Comparison of ENCODE assay signal across 7 mouse cellular contexts in the genomic region with DNA sequence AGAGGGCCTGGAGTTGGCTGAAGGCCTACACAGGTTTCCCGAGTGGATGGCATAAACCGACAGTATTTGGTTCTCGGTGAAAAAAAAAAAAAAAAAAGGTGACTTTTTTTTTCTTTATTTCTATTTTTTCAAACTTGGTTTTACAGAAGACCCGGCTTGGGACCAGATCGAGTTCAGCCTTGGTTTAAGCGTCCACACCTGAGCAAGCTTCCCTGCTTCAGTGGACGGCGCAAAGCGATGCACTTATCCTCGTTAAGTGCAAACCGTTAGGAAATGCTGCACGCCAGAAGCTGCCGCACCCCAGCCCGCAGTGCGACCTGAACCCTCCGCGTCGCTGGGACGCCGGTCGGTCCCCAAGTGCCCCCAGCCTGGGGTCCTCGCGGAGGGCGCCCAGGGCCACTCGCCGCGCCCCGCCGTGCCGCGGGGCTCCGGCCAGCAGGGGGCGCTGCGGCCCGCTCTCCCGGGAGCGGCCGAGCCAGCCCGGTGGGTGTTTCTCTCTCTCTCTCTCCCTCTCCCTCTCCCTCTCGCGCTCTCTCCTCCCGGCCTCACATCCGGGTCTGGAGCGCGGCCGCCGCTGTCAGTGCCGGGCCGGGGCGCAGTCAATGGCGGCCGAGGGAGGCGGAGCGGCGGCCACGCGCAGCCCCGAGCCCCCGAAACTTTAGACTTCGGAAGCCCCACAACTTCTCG. TPM values are rescaled to one million over a fixed set of nuclear protein-coding genes. Genes with fewer than 3 reads are reported as not detected.
A peak's percentile ranks its signal among the peaks of the same experiment; 100 is the strongest.
DNase-seq lines count a peak whose midpoint lies in the region; ATAC-seq lines count a peak whose summit lies in the region.

No protein-coding gene starts in this region.

- H3K4me3 ChIP-seq in embryonic facial prominence, embryonic 10.5 days: peak overlapping the region; percentile 90
- peak overlapping the region; percentile 95 for H3K4me3 ChIP-seq in midbrain, embryonic 12.5 days

- H3K36me3 ChIP-seq in embryonic facial prominence, embryonic 10.5 days (replicated peaks): no peaks in the 10 kb centered on the region
- H3K36me3 ChIP-seq in midbrain, embryonic 12.5 days: no peaks in the 10 kb centered on the region

- peak overlapping the region; percentile 93 for H3K27ac ChIP-seq in embryonic facial prominence, embryonic 10.5 days (replicated peaks)
- H3K27ac ChIP-seq in midbrain, embryonic 12.5 days (replicated peaks): peak overlapping the region; percentile 94

- H3K9me3 ChIP-seq in embryonic facial prominence, embryonic 10.5 days: no peaks in the 10 kb centered on the region
- no peaks in the 10 kb centered on the region for H3K9me3 ChIP-seq in midbrain, embryonic 12.5 days

- peak; percentile 94 for DNase-seq in adrenal gland, postnatal 14 days
- peak; percentile 93 for DNase-seq in embryonic facial prominence, embryonic 10.5 days (ENCODE audit: low spot score)
- DNase-seq in heart, adult 11 months: peak; percentile 99
- DNase-seq in kidney, adult 11 months: peak; percentile 79
- DNase-seq in left cerebral cortex, postnatal 4 days: peak; percentile 86
- DNase-seq in skeletal muscle tissue, adult 2 months (ENCODE audit: low read depth, low spot score): peak; percentile 73

- peak; percentile 97 for ATAC-seq in midbrain, embryonic 12.5 days (ENCODE audit: low FRiP score, low read depth)

- intact Hi-C loops in left cerebral cortex, postnatal 4 days (cut with DNase I): loop anchor here (5.0 to 10.0 kb wide), 2 partner anchors 142 to 320 kb away; no protein-coding TSS in a partner anchor

- 2% methylated on average over 58 of the region's 61 CpGs for WGBS in embryonic facial prominence, embryonic 10.5 days
- 3% methylated on average over 52 of the region's 61 CpGs for WGBS in midbrain, embryonic 12.5 days

- peak overlapping the region; percentile 73 for H3K4me2 ChIP-seq in midbrain, embryonic 12.5 days (replicated peaks)

- H3K27me3 ChIP-seq in embryonic facial prominence, embryonic 10.5 days (replicated peaks; ENCODE audit: low read depth, poor library complexity, severe bottlenecking): no peaks in the 10 kb centered on the region
- no peaks in the 10 kb centered on the region for H3K27me3 ChIP-seq in midbrain, embryonic 12.5 days

- peak overlapping the region; percentile 96 for H3K9ac ChIP-seq in midbrain, embryonic 12.5 days (replicated peaks)

- H3K4me1 ChIP-seq in embryonic facial prominence, embryonic 10.5 days: peaks cover 33% of the 10 kb centered on the region
- peaks cover 16% of the 10 kb centered on the region for H3K4me1 ChIP-seq in midbrain, embryonic 12.5 days

RNA-seq across cellular contexts. Expression of a gene that starts 0.5 kb away (rescaled TPM):
- total RNA-seq in adrenal gland, postnatal 14 days (2021): 31.1 and 35.7 TPM in 2 replicates
- polyA plus RNA-seq in embryonic facial prominence, embryonic 10.5 days (2016; fragmentation: Nextera tagmentation; extraction: Ambion mirVana): 15.3 and 16.5 TPM in 2 replicates
- total RNA-seq in left cerebral cortex, postnatal 4 days (2021): 10 to 100 TPM; 64.1 to 69.4 TPM
- 17.8 and 20.6 TPM in 2 replicates for polyA plus RNA-seq in midbrain, embryonic 12.5 days (2016; fragmentation: Nextera tagmentation; extraction: Ambion mirVana)

RNA-seq across cellular contexts. Expression of a gene that starts 32.1 kb away (rescaled TPM):
- total RNA-seq in adrenal gland, postnatal 14 days (2021): 30.6 and 37.8 TPM in 2 replicates
- polyA plus RNA-seq in embryonic facial prominence, embryonic 10.5 days (2016; fragmentation: Nextera tagmentation; extraction: Ambion mirVana): 163 and 164 TPM in 2 replicates
- total RNA-seq in left cerebral cortex, postnatal 4 days (2021): 10 to 100 TPM; 40.1 to 49.3 TPM
- polyA plus RNA-seq in midbrain, embryonic 12.5 days (2016; fragmentation: Nextera tagmentation; extraction: Ambion mirVana): 144 and 151 TPM in 2 replicates

Comparison
In these comparisons a context has a peak if more than half of its experiments do, and no peak if none do; other contexts are left out.
1. Peak in every context shown above with its lines: DNase-seq, ATAC-seq, H3K4me3 ChIP-seq and H3K27ac ChIP-seq.